ENCODE assay signal across 20 mouse cellular contexts in the genomic region with DNA sequence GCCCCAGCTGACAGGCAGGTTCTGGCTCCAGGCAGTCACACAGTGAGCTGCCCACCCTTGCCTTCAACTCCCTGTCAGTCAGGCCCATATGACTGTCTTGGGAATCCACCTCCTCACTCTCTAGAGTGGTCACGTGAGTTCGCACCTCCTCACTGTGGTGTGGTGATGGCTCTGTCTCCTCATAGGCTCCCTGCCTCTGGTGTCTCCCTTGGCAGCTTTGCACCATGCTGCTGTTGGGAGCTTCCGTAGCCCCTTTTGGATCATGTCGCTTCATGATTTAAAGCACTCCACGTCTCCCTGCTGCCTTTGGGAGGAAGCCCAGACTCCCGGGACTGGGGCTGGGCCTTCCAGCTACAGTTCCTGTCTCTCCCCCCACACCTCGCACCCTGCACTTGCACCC. TPM values are rescaled to one million over a fixed set of nuclear protein-coding genes. Genes with fewer than 3 reads are reported as not detected.
DNase-seq lines count a peak whose midpoint lies in the region; ATAC-seq and TF ChIP-seq lines count a peak whose summit lies in the region.
"Had no signal": no experiment of that assay in that cellular context is flagged by ENCODE, and none has a peak within 500 bp of the region (broad histone marks: within the 10 kb centered on the region; RNA-seq: fewer than 3 reads in every experiment).

No protein-coding gene starts in this region.

- TF ChIP-seq CTCF in hindbrain, postnatal 0 days (IDR thresholded peaks at IDR 0.05; ENCODE audit: low read depth): no peak
- TF ChIP-seq CTCF in left cerebral cortex, adult 2 months (IDR thresholded peaks at IDR 0.05): no peak
- no peak for TF ChIP-seq CTCF in brain, embryonic 14.5 days (IDR thresholded peaks at IDR 0.05; ENCODE audit: borderline replicate concordance, extremely low read depth, insufficient read depth, insufficient read length)

- no peaks in the 10 kb centered on the region for H3K36me3 ChIP-seq in hindbrain, postnatal 0 days (ENCODE audit: insufficient read depth, low read length)
- H3K36me3 ChIP-seq in hindbrain, embryonic 14.5 days (replicated peaks; ENCODE audit: control insufficient read depth, insufficient read depth): no peaks in the 10 kb centered on the region
- H3K36me3 ChIP-seq: embryonic facial prominence, embryonic 13.5 days; forebrain, embryonic 12.5 days; G1E; hindbrain, embryonic 10.5 days; intestine, embryonic 15.5 days had no signal

- H3K4me1 ChIP-seq in hindbrain, postnatal 0 days (ENCODE audit: insufficient read depth, low read length): no peaks in the 10 kb centered on the region
- H3K4me1 ChIP-seq in hindbrain, embryonic 14.5 days (replicated peaks; ENCODE audit: control insufficient read depth, insufficient read depth, low read length): no peaks in the 10 kb centered on the region
- H3K4me1 ChIP-seq: embryonic facial prominence, embryonic 13.5 days; forebrain, embryonic 12.5 days had no signal

- no peaks in the 10 kb centered on the region for H3K9me3 ChIP-seq in hindbrain, postnatal 0 days (ENCODE audit: low read length)
- no peaks in the 10 kb centered on the region for H3K9me3 ChIP-seq in hindbrain, embryonic 14.5 days (ENCODE audit: control insufficient read depth, low read length)
- H3K9me3 ChIP-seq: embryonic facial prominence, embryonic 13.5 days; forebrain, embryonic 12.5 days; G1E; hindbrain, embryonic 10.5 days; intestine, embryonic 15.5 days had no signal

- H3K4me2 ChIP-seq in hindbrain, postnatal 0 days (ENCODE audit: low read depth, low read length): no peak overlapping the region
- H3K4me2 ChIP-seq in hindbrain, embryonic 14.5 days (replicated peaks): no peak overlapping the region
- H3K4me2 ChIP-seq: embryonic facial prominence, embryonic 13.5 days; forebrain, embryonic 12.5 days; intestine, embryonic 15.5 days had no signal

- no peak overlapping the region for H3K27ac ChIP-seq in hindbrain, postnatal 0 days
- H3K27ac ChIP-seq in hindbrain, embryonic 14.5 days: no peak overlapping the region
- H3K27ac ChIP-seq in left cerebral cortex, adult 2 months: no peak overlapping the region
- H3K27ac ChIP-seq: embryonic facial prominence, embryonic 13.5 days; forebrain, embryonic 12.5 days; hindbrain, embryonic 10.5 days; intestine, embryonic 15.5 days had no signal

- H3K27me3 ChIP-seq in hindbrain, postnatal 0 days (ENCODE audit: insufficient read depth, low read length): no peaks in the 10 kb centered on the region
- H3K27me3 ChIP-seq in hindbrain, embryonic 14.5 days (ENCODE audit: control insufficient read depth, insufficient read depth, low read length): 0 out of 2 replicates have a peak, but pooled peaks cover 3% of the 10 kb centered on the region
- H3K27me3 ChIP-seq: intestine, embryonic 15.5 days had no signal

- no peak overlapping the region for H3K9ac ChIP-seq in hindbrain, postnatal 0 days (replicated peaks; ENCODE audit: low read length)
- no peak overlapping the region for H3K9ac ChIP-seq in hindbrain, embryonic 14.5 days
- H3K9ac ChIP-seq: embryonic facial prominence, embryonic 13.5 days; forebrain, embryonic 12.5 days; intestine, embryonic 15.5 days had no signal

- DNase-seq in hindbrain, postnatal 0 days (ENCODE audit: low spot score): no peak
- no peak for DNase-seq in hindbrain, embryonic 14.5 days (ENCODE audit: low spot score)
- peak; percentile 47 to 49 for DNase-seq in left cerebral cortex, adult 2 months (ENCODE audit: extremely low spot score in 1 of 2, low spot score in 2 of 2)
- no peak for DNase-seq in left cerebral cortex, adult 11 months (ENCODE audit: low spot score)
- DNase-seq in brain, embryonic 14.5 days (ENCODE audit: low read depth): peak; percentile 54
- DNase-seq in left cerebral cortex, postnatal 25 days (ENCODE audit: low spot score in 2 of 2): peak; percentile 58 to 94
- no peak for DNase-seq in ovary, postnatal 36 days (ENCODE audit: low spot score)
- DNase-seq in embryo, embryonic 10 days (ENCODE audit: low spot score): no peak
- DNase-seq: adrenal gland, postnatal 25 days had no signal

- no peak overlapping the region for H3K4me3 ChIP-seq in hindbrain, postnatal 0 days (ENCODE audit: low read length)
- no peak overlapping the region for H3K4me3 ChIP-seq in hindbrain, embryonic 14.5 days (replicated peaks; ENCODE audit: low read length)
- no peak overlapping the region for H3K4me3 ChIP-seq in left cerebral cortex, adult 2 months
- H3K4me3 ChIP-seq: embryonic facial prominence, embryonic 13.5 days; forebrain, embryonic 12.5 days; hindbrain, embryonic 10.5 days; intestine, embryonic 15.5 days had no signal

- intact Hi-C loops in left cerebral cortex, adult 2 months (cut with DNase I): no loop called here
- intact Hi-C loops in left cerebral cortex, postnatal 25 days (cut with DNase I): no loop called here

- peak; percentile 32; the same call in 1 of the 2 replicates for ATAC-seq in hindbrain, postnatal 0 days
- ATAC-seq in hindbrain, embryonic 14.5 days (ENCODE audit: low FRiP score): no peak
- ATAC-seq: intestine, embryonic 15.5 days; midbrain, embryonic 16.5 days had no signal

- TF ChIP-seq POLR2A in brain, embryonic 14.5 days (IDR thresholded peaks at IDR 0.05; ENCODE audit: borderline replicate concordance, extremely low read depth, insufficient read depth, insufficient read length, poor library complexity, severe bottlenecking): no peak

- WGBS in hindbrain, postnatal 0 days: 40% methylated on average over 7 of the region's 7 CpGs
- 52% methylated on average over 7 of the region's 7 CpGs for WGBS in hindbrain, embryonic 14.5 days

RNA-seq across cellular contexts. Expression of a gene that starts 9.1 kb away (rescaled TPM):
- 3.8 and 7.3 TPM in 2 replicates for total RNA-seq in hindbrain, postnatal 0 days (2014; rRNA removed)
- polyA plus RNA-seq in hindbrain, postnatal 0 days (2015; fragmentation: Nextera tagmentation; extraction: Ambion mirVana): 4.8 and 5.4 TPM in 2 replicates
- 6.3 and 8.3 TPM in 2 replicates for polyA plus RNA-seq in hindbrain, embryonic 14.5 days (2014; fragmentation: Nextera tagmentation; extraction: Ambion mirVana)
- under 1 TPM; 0.42 to 0.61 TPM for total RNA-seq in left cerebral cortex, adult 2 months (2021)
- 8.4 and 8.7 TPM in 2 replicates for polyA plus RNA-seq in brain, embryonic 14.5 days (2012; rRNA removed)
- 1 to 10 TPM in 1 of 2 experiments, under 1 TPM in 1; 0.60 to 1.5 TPM for total RNA-seq in left cerebral cortex, postnatal 25 days (2021)
- polyA plus RNA-seq: G1E had no signal

RNA-seq across cellular contexts. Expression of a gene that starts 26.1 kb away (rescaled TPM):
- not detected in 2 replicates for total RNA-seq in hindbrain, postnatal 0 days (2014; rRNA removed)
- not detected in 2 replicates for polyA plus RNA-seq in hindbrain, postnatal 0 days (2015; fragmentation: Nextera tagmentation; extraction: Ambion mirVana)
- not detected in 2 replicates for polyA plus RNA-seq in hindbrain, embryonic 14.5 days (2014; fragmentation: Nextera tagmentation; extraction: Ambion mirVana)
- not detected for total RNA-seq in left cerebral cortex, adult 2 months (2021)
- polyA plus RNA-seq in brain, embryonic 14.5 days (2012; rRNA removed): not detected in 2 replicates
- total RNA-seq in left cerebral cortex, postnatal 25 days (2021): not detected
- total RNA-seq: adrenal gland, postnatal 25 days; G1E; layer of hippocampus, postnatal 14 days; liver, adult 2 months had no signal
- polyA plus RNA-seq: embryonic facial prominence, embryonic 13.5 days; forebrain, embryonic 12.5 days; G1E; gonadal fat pad, adult 2 months; heart, embryonic 14.5 days; hindbrain, embryonic 10.5 days; intestine, embryonic 15.5 days; liver, adult 2 months; midbrain, embryonic 16.5 days; neural tube, embryonic 11.5 days had no signal

RNA-seq across cellular contexts. Expression of a gene that starts 29.8 kb away (rescaled TPM):
- total RNA-seq in hindbrain, postnatal 0 days (2014; rRNA removed): 60.8 and 101 TPM in 2 replicates
- 55.5 and 56.3 TPM in 2 replicates for polyA plus RNA-seq in hindbrain, postnatal 0 days (2015; fragmentation: Nextera tagmentation; extraction: Ambion mirVana)
- 83.1 and 89.0 TPM in 2 replicates for polyA plus RNA-seq in hindbrain, embryonic 14.5 days (2014; fragmentation: Nextera tagmentation; extraction: Ambion mirVana)
- total RNA-seq in left cerebral cortex, adult 2 months (2021): 10 to 100 TPM; 55.5 to 57.5 TPM
- polyA plus RNA-seq in brain, embryonic 14.5 days (2012; rRNA removed): 128 and 143 TPM in 2 replicates
- total RNA-seq in left cerebral cortex, postnatal 25 days (2021): 10 to 100 TPM; 53.8 to 56.3 TPM

Comparison
In these comparisons a context has a peak if more than half of its experiments do, and no peak if none do; other contexts are left out.
1. DNase-seq: peak in left cerebral cortex, adult 2 months (2 of 2), brain, embryonic 14.5 days (single experiment) and left cerebral cortex, postnatal 25 days (2 of 2); none in hindbrain, postnatal 0 days (single experiment), hindbrain, embryonic 14.5 days (single experiment), left cerebral cortex, adult 11 months (single experiment), ovary, postnatal 36 days (single experiment) and embryo, embryonic 10 days (single experiment).